Mouse (Mus musculus): ENCODE results near the gene Opcml.

DNA sequence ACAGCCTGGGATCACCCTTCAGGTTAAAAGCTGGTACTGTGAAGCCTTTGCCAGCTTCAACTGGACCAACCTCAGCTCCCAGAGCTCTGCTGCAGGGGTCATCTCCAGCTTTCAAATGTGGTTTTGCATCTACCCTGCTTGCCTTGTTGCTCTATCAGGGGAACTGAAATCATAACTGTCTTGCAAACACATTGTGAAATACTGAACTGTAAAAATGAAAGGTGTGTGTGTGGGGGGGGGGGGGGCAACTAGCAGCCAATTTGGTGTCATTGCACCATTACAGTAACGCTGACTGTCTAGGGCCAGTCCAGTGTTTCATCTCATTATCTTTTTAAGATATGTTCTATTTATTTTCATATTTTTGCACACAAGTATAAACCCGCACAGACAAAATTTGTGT lies 305.6 kb downstream of the Opcml start:
- TF ChIP-seq POLR2A (IDR thresholded peaks at IDR 0.05; ENCODE audit: insufficient read length, low read depth) (no peak), SRF (IDR thresholded peaks at IDR 0.05; ENCODE audit: control insufficient read depth, insufficient read length, low read depth) (no peak), USF1 (IDR thresholded peaks at IDR 0.05; ENCODE audit: low read depth) (no peak), TCF12 (IDR thresholded peaks at IDR 0.05; ENCODE audit: insufficient read depth, poor library complexity, severe bottlenecking) (no peak), TCF3 (IDR thresholded peaks at IDR 0.05; ENCODE audit: insufficient read length, low read depth) (no peak)
